Mouse (Mus musculus) B cell, adult 67 days (primary cell): ENCODE results near the gene Ptpa. TPM values are rescaled to one million over a fixed set of nuclear protein-coding genes. Genes with fewer than 3 reads are reported as not detected.

Source experiments
- total RNA-seq, 2 experiments: library from RNA; stranded (reverse); gene quantifications; 4 replicates each; pipeline ENCODE4 v1.2.4; 2023

Ptpa gene
- total RNA-seq = 100 to 1,000 TPM; 146 to 150 TPM

DNA sequence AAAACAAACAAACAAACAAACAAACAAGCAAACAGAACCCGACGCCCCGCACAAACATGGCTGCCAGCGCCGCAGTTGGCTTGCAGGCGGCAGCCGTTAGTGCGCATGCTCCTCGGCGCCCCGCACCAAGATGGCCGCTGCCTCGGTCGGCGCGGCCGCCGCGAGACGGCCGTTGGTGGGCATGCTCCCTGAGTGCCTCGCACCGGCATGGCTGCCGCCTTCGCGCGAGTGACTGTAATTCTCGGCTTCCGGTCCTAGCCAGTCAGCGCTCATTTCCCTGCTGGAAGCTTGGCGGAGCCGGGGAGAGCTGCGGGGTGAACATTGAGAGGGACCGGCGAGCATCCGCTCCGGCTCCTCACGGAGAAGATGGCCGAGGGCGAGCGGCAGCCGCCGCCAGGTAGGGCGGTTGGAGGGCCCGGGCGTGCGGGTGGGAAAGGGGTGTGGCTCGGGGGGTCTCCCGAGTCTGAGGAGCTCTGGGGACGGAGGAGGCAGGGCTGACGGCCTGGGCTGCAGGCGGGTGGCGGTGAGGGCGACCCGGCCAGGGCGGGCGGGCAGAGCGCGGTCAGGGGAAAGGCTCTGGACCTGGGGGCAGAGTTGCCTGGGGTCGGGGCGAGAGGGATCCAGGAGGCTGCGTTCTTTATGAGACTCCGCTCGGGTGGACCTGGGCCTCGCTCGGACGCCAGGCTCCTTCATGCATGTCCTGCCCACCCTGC is at the start of gene Ptpa:
Gene Ptpa (plus strand): TSS at position 104 of the 713 bp plus-strand sequence.

DNA sequence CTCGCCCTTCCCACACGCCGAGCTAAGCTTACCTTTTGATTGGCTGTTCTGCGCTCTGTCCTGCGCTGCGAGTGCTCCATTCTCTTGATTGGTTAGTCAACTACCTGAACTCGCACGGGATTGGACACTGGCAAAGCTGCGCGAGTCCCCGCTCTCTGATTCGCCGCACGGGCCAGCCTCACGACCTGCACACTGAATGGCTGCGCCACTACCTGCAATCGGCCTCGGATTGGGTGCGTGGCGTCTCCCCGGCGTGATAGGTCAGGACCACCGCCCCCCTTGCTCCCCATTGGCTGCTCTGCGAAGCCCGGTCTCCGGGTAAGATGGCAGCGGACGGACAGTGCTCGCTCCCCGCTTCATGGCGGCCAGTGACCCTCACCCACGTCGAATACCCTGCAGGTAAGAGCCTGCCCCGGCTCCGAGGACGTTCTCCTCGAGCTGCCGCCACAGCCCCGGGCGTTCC is 23.7 kb upstream of the Ptpa start, which contains the start of gene Dolpp1:
Gene Dolpp1 (plus strand): TSS at position 141 of the 463 bp plus-strand sequence.

GRCm38 (mm10) chr2:30415157-30415935 is 493 bp upstream of the Ptpa start, which contains the start of gene Crat:
Crat (minus strand) TSS chr2:30415813.

DNA sequence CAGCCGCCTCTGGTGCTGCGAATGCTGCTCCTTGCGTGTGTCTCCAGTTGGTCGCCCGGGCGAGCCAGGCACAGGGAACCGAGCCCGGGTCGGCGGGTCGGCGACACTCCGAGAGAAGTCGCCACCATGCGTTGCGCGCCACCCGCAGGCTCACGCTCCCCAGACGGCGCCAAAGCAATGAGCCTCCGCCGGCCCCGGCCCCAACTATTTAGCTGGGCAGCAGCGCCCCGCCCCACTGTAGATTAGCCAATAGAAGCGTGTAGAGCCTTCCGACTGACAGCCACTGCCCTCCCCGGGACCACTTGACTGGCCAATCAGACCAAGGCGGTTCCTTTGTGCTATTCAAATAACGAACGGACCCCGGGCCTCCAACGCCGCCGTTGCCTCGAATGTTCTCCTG is 58.2 kb downstream of the Ptpa start, which contains the start of gene Ier5l:
Gene Ier5l (minus strand): TSS at position 181 of the 400 bp plus-strand sequence.

Other genes starting within 250 kb of the Ptpa start
- gene Endog, start 244.5 kb upstream of the Ptpa start, total RNA-seq = 10 to 100 TPM; 11.5 to 13.6 TPM
- gene Spout1, start 237.6 kb upstream of the Ptpa start, total RNA-seq = 10 to 100 TPM; 21.5 to 27.4 TPM
- 10 to 100 TPM in 1 of 2 experiments, 1 to 10 TPM in 1; 7.1 to 11.8 TPM for gene Kyat1, start 210.2 kb upstream of the Ptpa start, total RNA-seq
- 10 to 100 TPM; 25.8 to 35.3 TPM for gene Lrrc8a, start 178.3 kb upstream of the Ptpa start, total RNA-seq
- gene Gm28035, start 175.5 kb upstream of the Ptpa start, total RNA-seq = 1 to 10 TPM; 1.4 to 5.0 TPM
- gene Phyhd1, start 149.8 kb upstream of the Ptpa start, total RNA-seq = 10 to 100 TPM in 1 of 2 experiments, 1 to 10 TPM in 1; 6.2 to 11.7 TPM
- 1 to 10 TPM in 1 of 2 experiments, not detected in 1; 4.2 TPM for gene Gm28038, start 135.0 kb upstream of the Ptpa start, total RNA-seq
- 10 to 100 TPM in 1 of 2 experiments, 1 to 10 TPM in 1; 9.8 to 12.1 TPM for gene Dolk, start 129.7 kb upstream of the Ptpa start, total RNA-seq
- 10 to 100 TPM; 51.1 to 56.2 TPM for gene Nup188, start 129.6 kb upstream of the Ptpa start, total RNA-seq
- 10 to 100 TPM; 76.2 to 84.8 TPM for gene Sh3glb2, start 56.7 kb upstream of the Ptpa start, total RNA-seq
- gene Miga2, start 51.8 kb upstream of the Ptpa start, total RNA-seq = 10 to 100 TPM; 21.1 to 26.1 TPM
- gene Dolpp1, start 23.8 kb upstream of the Ptpa start, total RNA-seq = 10 to 100 TPM; 27.5 to 27.7 TPM
- 10 to 100 TPM; 17.0 to 25.0 TPM for gene Crat, start 226 bp upstream of the Ptpa start, total RNA-seq
- gene Ier5l, start 58.2 kb downstream of the Ptpa start, total RNA-seq = 1 to 10 TPM; 1.9 to 2.9 TPM
- 1 to 10 TPM; 1.9 to 9.0 TPM for gene Cstad, start 179.0 kb downstream of the Ptpa start, total RNA-seq